Mouse (Mus musculus) forebrain, postnatal 0 days (tissue): ENCODE results near the gene Rae1. TPM values are rescaled to one million over a fixed set of nuclear protein-coding genes. Genes with fewer than 3 reads are reported as not detected.

Source experiments
- ATAC-seq: fragments of 200-750 bp; cut with Nextera tagmentation; 2 replicates; pipeline ENCODE4 v1.8.0; 2017; ENCODE audit warnings: mild to moderate bottlenecking, moderate library complexity
- DNase-seq: peaks from one replicate; pipeline ENCODE4 v3.0.0-alpha.2; 2015
- H3K27ac ChIP-seq: fragments of 300-500 bp; sonication (generic); 2 replicates; pipeline ENCODE4 v1.5.1; 2014; ENCODE audit warnings: low read depth, mild to moderate bottlenecking, antibody characterized with exemption, low read length, moderate library complexity, mixed read lengths
- H3K27me3 ChIP-seq: fragments of 300-500 bp; sonication (generic); 2 replicates; pipeline ENCODE4 v1.6.1; 2014; ENCODE audit warnings: mild to moderate bottlenecking, low read length, mixed read lengths; ENCODE audit not compliant: insufficient read depth
- H3K36me3 ChIP-seq: fragments of 300-500 bp; sonication (generic); 2 replicates; pipeline ENCODE4 v1.6.1; 2014; ENCODE audit warnings: mild to moderate bottlenecking, moderate library complexity; ENCODE audit not compliant: insufficient read depth
- H3K4me1 ChIP-seq: fragments of 300-500 bp; sonication (generic); 2 replicates; pipeline ENCODE4 v1.6.1; 2014; ENCODE audit warnings: antibody characterized with exemption; ENCODE audit not compliant: insufficient read depth
- H3K4me2 ChIP-seq: fragments of 300-500 bp; sonication (generic); 2 replicates; pipeline ENCODE4 v1.6.1; 2014; ENCODE audit warnings: low read depth, mild to moderate bottlenecking, moderate library complexity
- H3K4me3 ChIP-seq: fragments of 300-500 bp; sonication (generic); 2 replicates; pipeline ENCODE4 v1.5.1; 2014; ENCODE audit warnings: low read depth, low read length, mixed read lengths
- H3K9ac ChIP-seq: fragments of 300-500 bp; sonication (generic); 2 replicates; pipeline ENCODE4 v1.6.1; 2014; ENCODE audit warnings: mild to moderate bottlenecking
- H3K9me3 ChIP-seq: fragments of 300-500 bp; sonication (generic); 2 replicates; pipeline ENCODE4 v1.6.1; 2016; ENCODE audit warnings: low read length
- CTCF ChIP-seq: sonication (generic); IDR thresholded peaks from 2 replicates; pipeline ENCODE4 v1.5.1; 2016; ENCODE audit warnings: antibody characterized with exemption, control low read depth, low read depth
- WGBS: fragments of 180-500 bp; shearing (Covaris S2); extraction: QIAGEN DNeasy Blood & Tissue Kit; methylation state at CpG from one replicate; pipeline ENCODE4 v1.1.7; 2014; 5-methylcytosine and 5-hydroxymethylcytosine counted together
- polyA plus RNA-seq: library from polyadenylated mRNA; unstranded; fragments of >200 nt; fragmentation: Nextera tagmentation; extraction: Ambion mirVana; gene quantifications from 2 replicates; pipeline ENCODE4 v1.2.1, GENCODE M21; 2015
- total RNA-seq: library from RNA; depleted of rRNA; stranded (reverse); fragments of >200 nt; gene quantifications from 2 replicates; pipeline ENCODE4 v1.2.3, GENCODE M21; 2014

The Rae1 gene
- total and polyA plus RNA-seq, 2 experiments from 2014 or later, result 108 to 150 TPM

- H3K4me1 ChIP-seq, result no peaks in the 10 kb centered on the region
- 94% methylated on average over 4 of the region's 4 CpGs for WGBS
Measured at GRCm38 (mm10) chr2:173039041-173039440, 39.1 kb downstream of the Rae1 start.

GRCm38 (mm10) chr2:173040803-173041202, 40.9 kb downstream of the Rae1 start:
- ATAC-seq, result no peak
- 93% methylated on average over 3 of the region's 3 CpGs for WGBS
- no peak for TF ChIP-seq CTCF
- no peak overlapping the region for H3K4me2 ChIP-seq
- no peak overlapping the region for H3K4me3 ChIP-seq
- no peak for DNase-seq
- H3K27me3 ChIP-seq, result no peaks in the 10 kb centered on the region
- H3K9me3 ChIP-seq, result no peaks in the 10 kb centered on the region
- H3K36me3 ChIP-seq, result no peaks in the 10 kb centered on the region
- no peaks in the 10 kb centered on the region for H3K4me1 ChIP-seq
- H3K9ac ChIP-seq, result no peak overlapping the region
- no peak overlapping the region for H3K27ac ChIP-seq

More at GRCm38 (mm10) chr2:173039041-173039440, 39.1 kb downstream of the Rae1 start:
- Histone ChIP-seq H3K9ac (no peak overlapping the region), H3K27me3 (no peaks in the 10 kb centered on the region), H3K9me3 (no peaks in the 10 kb centered on the region), H3K4me3 (no peak overlapping the region), H3K27ac (no peak overlapping the region), H3K36me3 (peaks cover 10% of the 10 kb centered on the region), H3K4me2 (no peak overlapping the region)
- TF ChIP-seq CTCF, result no peak
- no peak for DNase-seq
- ATAC-seq, result no peak

DNA sequence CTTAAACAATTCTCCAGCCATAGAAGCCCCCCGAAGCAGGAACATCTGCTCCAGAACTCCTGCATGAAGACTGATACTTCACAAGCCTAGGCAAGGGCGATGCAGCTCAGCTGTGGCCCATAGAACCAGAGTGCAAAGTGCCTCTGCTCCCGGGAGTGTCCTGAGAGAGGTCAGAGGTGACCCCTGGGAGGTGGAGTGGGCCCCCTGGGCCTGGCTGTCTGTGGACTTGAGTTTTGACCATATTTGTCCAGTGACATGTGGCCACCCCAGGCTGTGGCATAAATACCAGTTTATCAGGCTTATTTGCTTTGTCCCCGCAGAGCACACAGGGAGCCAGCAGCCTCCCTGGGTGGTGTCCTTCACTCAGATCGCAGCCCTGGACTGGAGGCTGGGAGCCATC, 41.3 kb downstream of the Rae1 start:
- Histone ChIP-seq H3K9ac (no peak overlapping the region), H3K36me3 (no peaks in the 10 kb centered on the region), H3K27me3 (no peaks in the 10 kb centered on the region), H3K4me1 (no peaks in the 10 kb centered on the region), H3K9me3 (no peaks in the 10 kb centered on the region), H3K4me3 (no peak overlapping the region), H3K4me2 (no peak overlapping the region), H3K27ac (no peak overlapping the region)
- ATAC-seq (no peak), DNase-seq (no peak)
- WGBS, result 72% methylated on average over 5 of the region's 5 CpGs
- TF ChIP-seq CTCF, result no peak

DNA sequence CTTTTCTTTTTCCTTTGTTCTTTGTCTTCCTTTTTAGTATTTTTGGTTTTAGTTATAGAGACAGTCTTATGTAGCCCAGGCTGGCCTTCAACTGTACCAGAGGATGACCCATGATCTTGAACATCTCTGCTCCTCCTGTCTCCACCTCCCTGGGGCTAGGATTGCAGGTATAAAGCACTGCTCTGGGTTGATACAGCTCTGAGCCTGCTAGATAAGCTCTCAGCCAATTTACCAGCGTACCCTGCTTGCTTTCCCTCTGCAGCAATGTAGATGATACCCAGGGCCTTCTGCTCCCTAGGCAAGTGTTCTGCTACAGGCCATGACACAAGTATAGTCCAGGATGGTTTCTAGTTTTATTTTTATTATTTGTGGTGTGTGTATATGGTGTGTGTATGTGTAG, 42.0 kb downstream of the Rae1 start:
- H3K9me3 ChIP-seq, result no peaks in the 10 kb centered on the region
- no peaks in the 10 kb centered on the region for H3K27me3 ChIP-seq
- ATAC-seq, result no peak
- H3K4me2 ChIP-seq, result no peak overlapping the region
- H3K9ac ChIP-seq, result no peak overlapping the region
- WGBS, result 90% methylated on average over 1 of the region's 1 CpGs
- no peak for DNase-seq
- H3K4me3 ChIP-seq, result no peak overlapping the region
- no peaks in the 10 kb centered on the region for H3K36me3 ChIP-seq
- no peak overlapping the region for H3K27ac ChIP-seq
- no peak for TF ChIP-seq CTCF
- no peaks in the 10 kb centered on the region for H3K4me1 ChIP-seq

GRCm38 (mm10) chr2:173042504-173043162, 42.7 kb downstream of the Rae1 start:
- Histone ChIP-seq H3K9me3 (no peaks in the 10 kb centered on the region), H3K9ac (no peak overlapping the region), H3K4me2 (no peak overlapping the region), H3K27ac (no peak overlapping the region), H3K4me3 (no peak overlapping the region), H3K27me3 (no peaks in the 10 kb centered on the region), H3K4me1 (no peaks in the 10 kb centered on the region), H3K36me3 (no peaks in the 10 kb centered on the region)
- ATAC-seq, result no peak
- DNase-seq, result no peak
- 63% methylated on average over 11 of the region's 11 CpGs for WGBS
- no peak for TF ChIP-seq CTCF

DNA sequence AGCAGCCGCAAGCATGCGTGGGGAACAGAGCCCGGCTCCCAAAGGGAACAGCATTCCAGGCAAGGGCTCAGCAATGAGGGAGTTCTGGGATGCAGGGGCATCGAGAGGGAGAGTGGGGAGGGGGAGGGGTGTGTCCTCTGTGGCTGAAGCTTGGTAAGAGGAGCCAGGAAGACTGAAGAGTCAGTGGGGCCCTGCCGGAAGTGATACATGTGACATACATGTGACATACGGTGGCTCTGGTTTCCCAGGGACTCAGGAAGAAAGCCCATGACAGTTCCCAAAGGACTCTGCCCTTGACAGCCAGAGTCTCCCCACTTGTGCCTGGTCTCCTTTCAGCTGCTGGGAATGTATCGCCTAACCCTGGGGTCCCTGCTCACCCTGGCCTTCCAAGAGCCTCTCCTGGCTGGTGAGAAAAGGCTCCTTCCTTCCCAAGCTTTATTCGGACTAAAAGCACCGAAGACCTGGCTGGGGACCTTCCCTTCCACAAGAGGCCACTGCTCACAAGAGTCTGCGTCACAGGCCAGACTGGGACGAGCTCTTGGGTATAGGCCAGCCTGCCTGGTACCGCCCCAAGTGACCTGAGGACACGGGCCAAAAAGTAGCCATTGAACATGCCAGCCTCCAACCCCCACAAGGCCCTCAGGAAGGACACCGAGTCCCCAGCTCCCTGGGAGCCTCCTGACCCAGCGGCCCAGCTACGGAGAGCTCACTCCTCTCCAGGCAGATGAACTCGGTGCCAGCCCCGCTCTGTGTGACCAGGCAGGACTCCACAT, 44.5 kb downstream of the Rae1 start:
- ATAC-seq, result no peak
- no peak overlapping the region for H3K27ac ChIP-seq

GRCm38 (mm10) chr2:173046582-173047297, 46.8 kb downstream of the Rae1 start:
- 73% methylated on average over 15 of the region's 15 CpGs for WGBS
- no peak overlapping the region for H3K27ac ChIP-seq
- no peak for DNase-seq
- H3K27me3 ChIP-seq, result no peaks in the 10 kb centered on the region
- H3K36me3 ChIP-seq, result no peaks in the 10 kb centered on the region
- H3K4me2 ChIP-seq, result no peak overlapping the region
- TF ChIP-seq CTCF, result no peak
- no peaks in the 10 kb centered on the region for H3K9me3 ChIP-seq
- H3K4me3 ChIP-seq, result no peak overlapping the region
- no peaks in the 10 kb centered on the region for H3K4me1 ChIP-seq
- no peak for ATAC-seq
- H3K9ac ChIP-seq, result no peak overlapping the region

More for the DNA sequence above, 44.5 kb downstream of the Rae1 start:
- Histone ChIP-seq H3K36me3 (no peaks in the 10 kb centered on the region), H3K9ac (no peak overlapping the region), H3K4me2 (no peak overlapping the region), H3K9me3 (no peaks in the 10 kb centered on the region), H3K27me3 (no peaks in the 10 kb centered on the region), H3K4me3 (no peak overlapping the region), H3K4me1 (no peaks in the 10 kb centered on the region)
- WGBS, result 81% methylated on average over 18 of the region's 18 CpGs
- DNase-seq, result no peak
- TF ChIP-seq CTCF, result no peak
